Mouse (Mus musculus): ENCODE data around the gene Zc3h18. TPM values are rescaled to one million over a fixed set of nuclear protein-coding genes. Genes with fewer than 3 reads are reported as not detected.

Gene Zc3h18
- polyA plus RNA-seq, 1 experiment from 2014 or later, result 67.6 TPM

DNA sequence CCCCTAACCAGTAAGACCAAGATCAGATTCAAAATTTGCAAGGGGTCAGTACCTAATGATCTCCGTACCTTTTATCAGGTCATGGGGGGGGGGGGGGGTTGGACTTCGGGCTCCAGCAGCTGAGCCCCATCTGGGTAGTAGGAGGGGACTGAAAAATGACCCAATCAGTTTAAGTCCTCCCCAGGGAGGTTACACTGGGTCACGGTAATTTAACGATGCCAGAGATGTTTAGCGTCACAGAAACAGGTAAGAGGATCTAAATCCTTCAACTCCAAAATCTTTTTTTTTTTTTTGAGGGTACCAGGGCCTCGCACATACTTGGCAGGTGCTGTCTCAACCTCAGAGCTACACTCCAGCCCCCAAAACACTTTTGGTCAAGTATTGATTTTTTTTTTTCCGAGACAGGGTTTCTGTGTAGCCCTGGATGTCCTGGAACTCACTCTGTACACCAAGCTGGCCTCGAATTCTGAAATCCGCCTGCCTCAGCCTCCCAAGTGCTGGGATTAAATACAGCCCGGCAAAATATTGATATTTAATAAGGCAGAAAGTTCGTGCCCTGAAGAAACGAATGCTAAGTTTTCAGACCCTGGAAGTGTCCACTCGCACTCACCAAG lies 551 bp upstream of the Zc3h18 start:
- H3K4me3 ChIP-seq, result peak overlapping the region; percentile 87
- peak overlapping the region; percentile 95 for H3K27ac ChIP-seq
- no peaks in the 10 kb centered on the region for H3K9me3 ChIP-seq
- H3K4me1 ChIP-seq (replicated peaks), result peaks cover 22% of the 10 kb centered on the region
- DNase-seq (ENCODE audit: low spot score), result no peak
- WGBS, result 34% methylated on average over 13 of the region's 13 CpGs
- H3K27me3 ChIP-seq (ENCODE audit: insufficient read depth, poor library complexity, severe bottlenecking), result no peaks in the 10 kb centered on the region
- peaks cover 30% of the 10 kb centered on the region for H3K36me3 ChIP-seq

GRCm38 (mm10) chr8:122383039-122383438 lies 6.6 kb downstream of the Zc3h18 start:
- H3K4me1 ChIP-seq (replicated peaks), result peaks cover 4% of the 10 kb centered on the region
- peaks cover 96% of the 10 kb centered on the region for H3K36me3 ChIP-seq
- no peaks in the 10 kb centered on the region for H3K9me3 ChIP-seq
- no peak overlapping the region for H3K27ac ChIP-seq
- DNase-seq (ENCODE audit: low spot score), result no peak
- H3K27me3 ChIP-seq (ENCODE audit: insufficient read depth, poor library complexity, severe bottlenecking), result no peaks in the 10 kb centered on the region
- no peak overlapping the region for H3K4me3 ChIP-seq
- WGBS, result 85% methylated on average over 4 of the region's 4 CpGs

DNA sequence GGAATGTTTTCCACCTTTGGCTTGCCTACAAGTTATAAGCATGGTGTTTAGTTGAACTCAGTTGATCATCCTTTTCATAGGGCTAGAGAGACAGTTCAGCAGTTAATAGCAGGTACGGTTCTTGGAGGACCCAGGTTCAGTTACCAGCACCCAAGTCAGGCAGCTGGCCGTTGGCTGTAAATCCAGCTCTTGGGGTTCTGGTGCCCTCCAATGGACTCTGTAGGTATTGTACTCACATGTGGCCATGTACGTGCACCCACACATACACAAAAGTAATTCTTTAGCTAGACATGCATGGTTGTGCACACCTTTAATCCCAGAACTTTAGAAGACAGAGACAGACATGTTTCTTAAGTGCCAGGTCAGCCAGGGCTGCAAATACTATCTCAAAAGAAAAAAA lies 12.9 kb downstream of the Zc3h18 start:
- H3K4me1 ChIP-seq (replicated peaks), result no peaks in the 10 kb centered on the region
- peaks cover 98% of the 10 kb centered on the region for H3K36me3 ChIP-seq
- H3K27ac ChIP-seq, result no peak overlapping the region
- H3K27me3 ChIP-seq (ENCODE audit: insufficient read depth, poor library complexity, severe bottlenecking), result no peaks in the 10 kb centered on the region
- H3K4me3 ChIP-seq, result no peak overlapping the region
- 86% methylated on average over 3 of the region's 3 CpGs for WGBS
- no peak for DNase-seq (ENCODE audit: low spot score)
- H3K9me3 ChIP-seq, result peaks cover 6% of the 10 kb centered on the region; the same call in 1 of the 2 replicates

DNA sequence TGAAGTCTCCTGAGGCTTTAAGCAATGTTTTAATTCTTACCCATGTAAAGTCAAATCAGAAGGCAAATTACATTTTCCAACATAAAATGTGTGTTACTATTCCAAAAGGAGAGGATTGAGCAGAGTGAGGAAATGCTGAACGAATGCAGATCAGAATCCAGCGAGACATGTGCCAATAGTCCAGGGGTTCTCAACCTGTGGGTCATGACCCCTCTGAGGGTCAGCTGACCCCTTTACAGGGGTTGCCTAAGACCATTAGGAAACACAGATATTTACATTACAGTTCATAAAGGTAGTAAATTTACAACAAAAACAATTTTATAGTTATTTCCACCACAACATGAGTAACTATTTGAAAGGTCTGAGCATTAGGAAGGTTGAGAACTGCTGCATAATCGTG lies 14.3 kb downstream of the Zc3h18 start:
- Histone ChIP-seq H3K4me1 (replicated peaks) (no peaks in the 10 kb centered on the region), H3K4me3 (no peak overlapping the region), H3K9me3 (peaks cover 6% of the 10 kb centered on the region; the same call in 1 of the 2 replicates), H3K27ac (no peak overlapping the region), H3K27me3 (ENCODE audit: insufficient read depth, poor library complexity, severe bottlenecking) (no peaks in the 10 kb centered on the region), H3K36me3 (peaks cover 97% of the 10 kb centered on the region)
- DNase-seq (ENCODE audit: low spot score), result no peak
- WGBS, result 95% methylated on average over 3 of the region's 3 CpGs

DNA sequence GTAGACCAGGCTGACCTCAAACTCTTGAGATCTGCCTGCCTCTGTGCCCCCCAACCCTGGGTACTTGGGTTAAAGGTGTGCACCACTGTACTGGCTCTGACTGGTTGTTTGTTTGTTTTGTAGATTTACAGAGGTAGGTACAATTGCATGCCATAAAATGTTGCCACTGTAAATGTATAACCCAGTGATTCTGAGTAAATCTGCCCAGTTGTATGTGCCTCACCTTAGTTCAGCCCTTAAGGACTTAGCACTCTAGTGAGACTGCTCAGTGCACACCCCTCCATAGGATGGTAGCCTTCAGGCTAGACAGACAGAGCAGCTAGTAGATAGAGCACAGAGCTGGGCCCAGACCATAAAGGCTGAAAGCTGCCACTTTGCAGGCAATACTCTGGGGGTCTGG lies 17.3 kb downstream of the Zc3h18 start:
- H3K4me3 ChIP-seq, result no peak overlapping the region
- no peaks in the 10 kb centered on the region for H3K27me3 ChIP-seq (ENCODE audit: insufficient read depth, poor library complexity, severe bottlenecking)
- no peak for DNase-seq (ENCODE audit: low spot score)
- H3K4me1 ChIP-seq (replicated peaks), result no peaks in the 10 kb centered on the region
- H3K9me3 ChIP-seq, result peaks cover 5% of the 10 kb centered on the region; the same call in 1 of the 2 replicates
- no peak overlapping the region for H3K27ac ChIP-seq
- peaks cover 97% of the 10 kb centered on the region for H3K36me3 ChIP-seq

- H3K27me3 ChIP-seq (ENCODE audit: insufficient read depth, poor library complexity, severe bottlenecking), result no peaks in the 10 kb centered on the region
- H3K4me1 ChIP-seq (replicated peaks), result no peaks in the 10 kb centered on the region
- peaks cover 97% of the 10 kb centered on the region for H3K36me3 ChIP-seq
- no peak for DNase-seq (ENCODE audit: low spot score)
- WGBS, result 89% methylated on average over 6 of the region's 6 CpGs
- H3K9me3 ChIP-seq, result no peaks in the 10 kb centered on the region
- H3K27ac ChIP-seq, result no peak overlapping the region
- H3K4me3 ChIP-seq, result no peak overlapping the region
Measured at GRCm38 (mm10) chr8:122395291-122395690, 18.9 kb downstream of the Zc3h18 start.

DNA sequence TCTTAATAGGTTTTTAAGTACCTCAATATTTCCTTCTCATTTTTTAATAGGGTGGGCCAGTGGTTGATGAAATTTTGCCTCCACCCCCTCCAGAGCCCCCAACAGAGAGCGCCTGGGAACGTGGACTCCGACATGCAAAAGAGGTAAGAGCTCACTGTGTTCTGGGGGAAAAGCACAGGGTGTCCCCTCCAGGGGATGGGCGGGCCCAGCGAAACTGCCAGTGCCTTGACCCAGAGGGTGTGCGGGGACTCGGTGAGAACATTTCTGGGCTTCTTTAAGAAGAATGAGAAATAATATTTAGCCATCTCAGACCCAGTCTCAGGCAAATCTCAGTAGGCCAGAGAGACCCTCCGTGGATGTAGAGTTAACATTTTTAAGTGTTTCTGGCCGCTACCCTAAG lies 21.8 kb downstream of the Zc3h18 start:
- H3K4me1 ChIP-seq (replicated peaks), result no peaks in the 10 kb centered on the region
- H3K27ac ChIP-seq, result no peak overlapping the region
- no peak for DNase-seq (ENCODE audit: low spot score)
- H3K9me3 ChIP-seq, result no peaks in the 10 kb centered on the region
- 95% methylated on average over 9 of the region's 9 CpGs for WGBS
- H3K36me3 ChIP-seq, result peaks cover 99% of the 10 kb centered on the region
- H3K27me3 ChIP-seq (ENCODE audit: insufficient read depth, poor library complexity, severe bottlenecking), result no peaks in the 10 kb centered on the region
- no peak overlapping the region for H3K4me3 ChIP-seq

DNA sequence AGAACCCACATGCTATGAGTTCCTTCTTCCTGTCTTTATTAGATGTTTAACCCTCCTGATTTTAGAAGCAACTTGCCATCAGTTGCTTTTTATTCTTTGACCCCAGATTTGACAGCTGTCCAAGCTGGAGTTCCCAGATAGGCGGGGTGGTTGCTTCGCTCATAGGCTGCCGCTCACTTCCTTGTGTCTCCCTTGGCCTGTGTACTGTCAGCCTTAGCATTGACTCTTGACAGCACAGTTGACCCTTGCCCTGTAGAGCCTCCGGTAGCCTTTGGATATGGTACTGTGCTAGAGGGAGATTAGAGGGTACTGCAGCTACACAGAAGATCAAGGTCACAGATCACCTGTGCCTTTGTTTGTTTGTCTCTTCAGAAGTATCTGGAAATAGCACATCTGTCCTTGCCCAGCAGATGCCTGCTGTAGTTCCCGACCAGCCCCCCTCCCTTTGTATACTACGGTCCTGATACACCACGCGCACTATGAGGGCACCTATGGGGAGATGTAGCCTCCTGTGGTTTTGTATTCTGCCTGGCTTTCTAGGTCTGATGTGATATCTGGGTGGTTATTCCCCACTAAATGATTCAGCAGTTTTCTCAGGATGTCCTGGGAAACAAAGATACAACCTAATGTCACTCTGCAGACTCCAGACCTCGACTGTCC lies 28.9 kb downstream of the Zc3h18 start:
- no peaks in the 10 kb centered on the region for H3K4me1 ChIP-seq (replicated peaks)
- no peak overlapping the region for H3K27ac ChIP-seq
- no peaks in the 10 kb centered on the region for H3K9me3 ChIP-seq
- no peak for DNase-seq (ENCODE audit: low spot score)
- H3K27me3 ChIP-seq (ENCODE audit: insufficient read depth, poor library complexity, severe bottlenecking), result no peaks in the 10 kb centered on the region
- H3K4me3 ChIP-seq, result no peak overlapping the region
- 93% methylated on average over 9 of the region's 9 CpGs for WGBS
- H3K36me3 ChIP-seq, result peaks cover 99% of the 10 kb centered on the region

DNA sequence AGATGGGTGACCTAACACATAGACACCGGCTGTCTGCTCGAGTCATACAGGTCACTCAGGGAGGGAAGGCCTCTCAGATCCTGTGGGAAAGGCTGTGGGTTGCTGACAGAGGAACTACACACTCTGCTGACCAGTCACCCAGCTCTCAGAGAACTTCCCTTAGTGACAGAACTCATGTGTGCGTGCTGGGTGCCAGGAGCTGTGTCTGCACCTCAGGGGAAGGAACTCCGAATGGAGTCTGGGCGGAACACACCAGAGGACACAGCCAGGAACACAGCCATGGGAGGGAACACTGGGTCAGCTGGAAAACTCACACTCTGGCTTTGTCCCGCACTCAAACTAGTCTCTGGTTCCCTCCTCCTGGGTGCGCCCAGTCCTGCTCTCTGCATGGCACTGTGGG lies 31.3 kb downstream of the Zc3h18 start:
- Histone ChIP-seq H3K36me3 (peaks cover 99% of the 10 kb centered on the region), H3K4me1 (replicated peaks) (no peaks in the 10 kb centered on the region), H3K9me3 (no peaks in the 10 kb centered on the region), H3K27me3 (ENCODE audit: insufficient read depth, poor library complexity, severe bottlenecking) (no peaks in the 10 kb centered on the region), H3K4me3 (no peak overlapping the region), H3K27ac (no peak overlapping the region)
- no peak for DNase-seq (ENCODE audit: low spot score)
- WGBS, result 95% methylated on average over 7 of the region's 7 CpGs

DNA sequence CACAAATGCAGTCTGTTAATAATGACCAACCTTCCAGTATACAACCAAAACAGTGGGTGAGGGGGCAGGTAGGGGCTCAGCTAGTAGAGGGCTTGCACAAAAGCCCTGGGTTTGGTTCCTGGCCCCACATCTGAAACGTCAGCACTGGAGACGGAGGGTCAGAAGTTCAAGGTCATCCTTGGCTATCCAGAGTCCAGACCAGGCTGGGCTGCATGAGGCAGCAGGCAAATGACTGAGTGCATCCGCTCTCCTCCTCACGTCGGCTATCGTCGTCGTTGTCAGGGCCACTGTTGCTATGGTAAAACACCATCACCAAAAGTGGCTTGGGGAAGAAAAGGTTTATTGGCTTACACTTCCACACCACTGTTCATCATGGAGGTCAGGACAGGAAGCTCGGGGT lies 37.9 kb downstream of the Zc3h18 start:
- H3K4me1 ChIP-seq (replicated peaks), result no peaks in the 10 kb centered on the region
- 91% methylated on average over 9 of the region's 9 CpGs for WGBS
- H3K27ac ChIP-seq, result no peak overlapping the region
- no peak overlapping the region for H3K4me3 ChIP-seq
- H3K36me3 ChIP-seq, result peaks cover 100% of the 10 kb centered on the region
- DNase-seq (ENCODE audit: low spot score), result no peak
- H3K9me3 ChIP-seq, result no peaks in the 10 kb centered on the region
- no peaks in the 10 kb centered on the region for H3K27me3 ChIP-seq (ENCODE audit: insufficient read depth, poor library complexity, severe bottlenecking)

GRCm38 (mm10) chr8:122415554-122415953 lies 39.1 kb downstream of the Zc3h18 start:
- H3K27ac ChIP-seq, result no peak overlapping the region
- H3K4me3 ChIP-seq, result no peak overlapping the region
- DNase-seq (ENCODE audit: low spot score), result no peak
- H3K36me3 ChIP-seq, result peaks cover 90% of the 10 kb centered on the region
- H3K9me3 ChIP-seq, result no peaks in the 10 kb centered on the region
- H3K27me3 ChIP-seq (ENCODE audit: insufficient read depth, poor library complexity, severe bottlenecking), result no peaks in the 10 kb centered on the region
- WGBS, result 91% methylated on average over 6 of the region's 6 CpGs
- no peaks in the 10 kb centered on the region for H3K4me1 ChIP-seq (replicated peaks)

- H3K4me3 ChIP-seq, result no peak overlapping the region
- H3K27me3 ChIP-seq (ENCODE audit: insufficient read depth, poor library complexity, severe bottlenecking), result no peaks in the 10 kb centered on the region
- H3K27ac ChIP-seq, result no peak overlapping the region
- DNase-seq (ENCODE audit: low spot score), result no peak
- H3K4me1 ChIP-seq (replicated peaks), result no peaks in the 10 kb centered on the region
- no peaks in the 10 kb centered on the region for H3K9me3 ChIP-seq
- peaks cover 46% of the 10 kb centered on the region for H3K36me3 ChIP-seq
- WGBS, result 73% methylated on average over 9 of the region's 9 CpGs
Measured at GRCm38 (mm10) chr8:122419881-122420555, 43.6 kb downstream of the Zc3h18 start.

DNA sequence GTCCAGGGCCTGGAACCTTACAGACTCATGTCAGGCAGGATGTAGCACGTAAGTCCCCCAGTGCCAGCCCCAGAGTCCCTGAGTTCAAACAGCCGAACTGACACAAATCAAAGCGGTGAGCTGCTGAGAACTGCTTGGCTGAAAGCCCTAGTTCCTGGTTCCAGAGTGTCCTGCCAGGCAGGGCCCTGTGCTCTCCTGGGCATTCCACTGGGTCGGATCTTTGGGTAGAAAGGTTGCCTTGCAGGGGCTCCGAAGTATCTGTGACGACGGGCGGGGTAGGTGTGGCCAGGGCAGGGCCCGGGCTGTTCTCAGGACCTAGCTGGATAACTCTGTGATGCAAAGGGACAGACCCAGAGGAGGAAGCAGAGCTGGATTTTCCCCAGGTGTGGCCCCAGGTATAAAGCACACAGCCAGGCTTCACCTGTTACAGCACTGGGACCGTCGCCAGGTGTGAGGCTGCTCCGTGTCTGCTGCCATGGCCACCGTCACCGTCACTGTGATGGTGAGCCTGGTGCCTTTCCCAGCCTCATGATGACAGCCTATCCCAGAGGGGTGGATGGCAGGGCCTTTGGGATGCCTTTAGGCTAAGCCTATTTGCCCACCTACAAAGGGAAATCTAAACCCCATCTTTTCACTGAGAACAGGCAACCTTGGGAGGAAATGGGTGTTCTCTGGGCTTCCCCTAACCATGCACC lies 45.1 kb downstream of the Zc3h18 start, which contains the start of gene Il17c:
Gene Il17c (plus strand): TSS at position 645 of the 695 bp plus-strand sequence.
- peaks cover 31% of the 10 kb centered on the region for H3K36me3 ChIP-seq
- no peaks in the 10 kb centered on the region for H3K4me1 ChIP-seq (replicated peaks)
- 86% methylated on average over 14 of the region's 14 CpGs for WGBS
- H3K27ac ChIP-seq, result no peak within 1 kb of the TSS
- DNase-seq (ENCODE audit: low spot score), result no peak
- no peaks in the 10 kb centered on the region for H3K9me3 ChIP-seq
- no peak within 1 kb of the TSS for H3K4me3 ChIP-seq
- H3K27me3 ChIP-seq (ENCODE audit: insufficient read depth, poor library complexity, severe bottlenecking), result no peaks in the 10 kb centered on the region
